Mouse (Mus musculus) ES-E14 (cell line): ENCODE results near the gene Mapk10.

Experiments
- CHD2 ChIP-seq: IDR thresholded peaks from 2 replicates; pipeline ENCODE4 v1.6.1; 2014; ENCODE audit warnings: mild to moderate bottlenecking, low read depth, low read length, inconsistent platforms
- HCFC1 ChIP-seq: IDR thresholded peaks from 2 replicates; pipeline ENCODE4 v1.6.1; 2012; ENCODE audit warnings: low read length, inconsistent platforms, borderline replicate concordance; ENCODE audit not compliant: insufficient read depth
- MAFK ChIP-seq: IDR thresholded peaks from 2 replicates; pipeline ENCODE4 v1.6.1; 2014; ENCODE audit warnings: mild to moderate bottlenecking, low read depth, low read length, inconsistent platforms; ENCODE audit not compliant: insufficient read depth
- ZC3H11A ChIP-seq: IDR thresholded peaks from 2 replicates; pipeline ENCODE4 v1.6.1; 2012; ENCODE audit warnings: low read depth, mild to moderate bottlenecking, inconsistent platforms, low read length, borderline replicate concordance
- ZNF384 ChIP-seq: IDR thresholded peaks from 2 replicates; pipeline ENCODE4 v1.6.1; 2012; ENCODE audit warnings: low read depth, low read length, inconsistent platforms

DNA sequence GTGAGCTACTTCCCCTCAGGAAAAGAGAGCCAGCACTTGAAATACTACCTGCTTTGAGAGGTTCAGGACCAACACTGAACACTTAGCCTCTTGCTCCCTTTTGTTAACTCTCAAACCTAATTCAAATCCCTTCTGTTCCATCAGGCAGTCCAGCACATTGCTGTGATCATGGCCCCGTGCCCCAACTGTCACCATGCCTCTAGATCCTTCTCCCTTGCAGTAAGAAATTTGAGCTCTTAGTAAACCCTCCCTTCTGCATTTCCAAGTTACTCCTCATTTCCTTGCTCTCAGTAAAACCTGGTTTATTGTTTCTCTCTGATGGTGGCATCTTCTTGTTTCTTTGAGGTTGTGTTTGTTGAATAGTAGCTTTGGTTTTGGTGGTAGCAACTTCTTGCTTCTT is 101.7 kb downstream of the Mapk10 start:
- TF ChIP-seq ZC3H11A (no peak), MAFK (no peak), CHD2 (no peak), HCFC1 (no peak), ZNF384 (no peak)
